Mouse (Mus musculus): Measurements from ENCODE around the gene Gpr4. TPM values are rescaled to one million over a fixed set of nuclear protein-coding genes. Genes with fewer than 3 reads are reported as not detected.

Gpr4 gene
- total RNA-seq, 2 experiments from 2014 or later: 3.7 to 4.3 TPM

- DNase-seq (ENCODE audit: low spot score in 2 of 2): no peak
- intact Hi-C loops (cut with DNase I): no loop called here
Observed at GRCm38 (mm10) chr7:19222875-19223274, 10.5 kb downstream of the Gpr4 start.

- no peak for DNase-seq (ENCODE audit: low spot score in 2 of 2)
- intact Hi-C loops (cut with DNase I): loop anchor here (5.0 kb wide), 1 partner anchor 48 kb away; the partner anchor contains the start of gene Eml2
Observed at GRCm38 (mm10) chr7:19224933-19225332, 12.6 kb downstream of the Gpr4 start.

- intact Hi-C loops (cut with DNase I): loop anchor here (5.0 kb wide), 1 partner anchor 50 kb away; the partner anchor contains the start of gene Eml2
- peak; percentile 28 to 66 for DNase-seq (ENCODE audit: low spot score in 2 of 2)
Observed at GRCm38 (mm10) chr7:19226817-19227797, 14.8 kb downstream of the Gpr4 start.

- DNase-seq (ENCODE audit: low spot score in 2 of 2): peak; percentile 100
- intact Hi-C loops (cut with DNase I): loop anchor here (1.0 to 5.0 kb wide), 3 partner anchors 43 to 115 kb away; partner anchors contain the start of genes Eml2 and Vasp
Observed at GRCm38 (mm10) chr7:19227883-19228792, 15.8 kb downstream of the Gpr4 start, which contains the start of gene Opa3. Opa3 (plus strand) TSS chr7:19228334.

- DNase-seq (ENCODE audit: low spot score in 2 of 2): no peak
- intact Hi-C loops (cut with DNase I): loop anchor here (1.0 to 5.0 kb wide), 3 partner anchors 43 to 114 kb away; partner anchors contain the start of genes Eml2 and Vasp
Observed at GRCm38 (mm10) chr7:19228793-19229148, 16.4 kb downstream of the Gpr4 start.

GRCm38 (mm10) chr7:19229404-19229803 is 17.1 kb downstream of the Gpr4 start:
- no peak for DNase-seq (ENCODE audit: low spot score in 2 of 2)

GRCm38 (mm10) chr7:19230041-19230580 is 17.8 kb downstream of the Gpr4 start:
- intact Hi-C loops (cut with DNase I): no loop called here
- no peak for DNase-seq (ENCODE audit: low spot score in 2 of 2)

More at GRCm38 (mm10) chr7:19229404-19229803, 17.1 kb downstream of the Gpr4 start:
- intact Hi-C loops (cut with DNase I): loop anchor here (2.0 to 5.0 kb wide), 2 partner anchors 52 to 113 kb away; partner anchors contain the start of gene Eml2

GRCm38 (mm10) chr7:19230899-19231298 is 18.6 kb downstream of the Gpr4 start:
- intact Hi-C loops (cut with DNase I): no loop called here
- no peak for DNase-seq (ENCODE audit: low spot score in 2 of 2)

GRCm38 (mm10) chr7:19231849-19232248 is 19.5 kb downstream of the Gpr4 start:
- intact Hi-C loops (cut with DNase I): no loop called here
- DNase-seq (ENCODE audit: low spot score in 2 of 2): no peak

GRCm38 (mm10) chr7:19234652-19235051 is 22.3 kb downstream of the Gpr4 start:
- intact Hi-C loops (cut with DNase I): no loop called here

GRCm38 (mm10) chr7:19235092-19235671 is 22.8 kb downstream of the Gpr4 start:
- no peak for DNase-seq (ENCODE audit: low spot score in 2 of 2)
- intact Hi-C loops (cut with DNase I): no loop called here

More at GRCm38 (mm10) chr7:19234652-19235051, 22.3 kb downstream of the Gpr4 start:
- DNase-seq (ENCODE audit: low spot score in 2 of 2): no peak

GRCm38 (mm10) chr7:19236411-19236810 is 24.1 kb downstream of the Gpr4 start:
- DNase-seq (ENCODE audit: low spot score in 2 of 2): no peak
- intact Hi-C loops (cut with DNase I): no loop called here

GRCm38 (mm10) chr7:19238344-19238743 is 26.0 kb downstream of the Gpr4 start:
- DNase-seq (ENCODE audit: low spot score in 2 of 2): no peak
- intact Hi-C loops (cut with DNase I): loop anchor here (2.0 kb wide), 3 partner anchors 44 to 104 kb away; partner anchors contain the start of gene Rtn2

- DNase-seq (ENCODE audit: low spot score in 2 of 2): peak; percentile 91 to 96
- intact Hi-C loops (cut with DNase I): loop anchor here (2.0 kb wide), 3 partner anchors 43 to 103 kb away; partner anchors contain the start of gene Rtn2
Observed at GRCm38 (mm10) chr7:19239423-19239822, 27.1 kb downstream of the Gpr4 start.

GRCm38 (mm10) chr7:19239986-19240385 is 27.6 kb downstream of the Gpr4 start:
- no peak for DNase-seq (ENCODE audit: low spot score in 2 of 2)
- intact Hi-C loops (cut with DNase I): loop anchor here (2.0 kb wide), 3 partner anchors 43 to 103 kb away; partner anchors contain the start of gene Rtn2

GRCm38 (mm10) chr7:19240905-19241463 is 28.6 kb downstream of the Gpr4 start:
- intact Hi-C loops (cut with DNase I): no loop called here
- DNase-seq (ENCODE audit: low spot score in 2 of 2): peak in 1 of 2 experiments; percentile 47

- intact Hi-C loops (cut with DNase I): no loop called here
- DNase-seq (ENCODE audit: low spot score in 2 of 2): no peak
Observed at GRCm38 (mm10) chr7:19242005-19242404, 29.7 kb downstream of the Gpr4 start.

- intact Hi-C loops (cut with DNase I): no loop called here
- peak in 1 of 2 experiments; percentile 65 for DNase-seq (ENCODE audit: low spot score in 2 of 2)
Observed at GRCm38 (mm10) chr7:19243858-19244257, 31.5 kb downstream of the Gpr4 start.

Measured in left cerebral cortex, postnatal 25 days (tissue).